Mouse (Mus musculus): ENCODE results near the gene Klhdc7a.

DNA sequence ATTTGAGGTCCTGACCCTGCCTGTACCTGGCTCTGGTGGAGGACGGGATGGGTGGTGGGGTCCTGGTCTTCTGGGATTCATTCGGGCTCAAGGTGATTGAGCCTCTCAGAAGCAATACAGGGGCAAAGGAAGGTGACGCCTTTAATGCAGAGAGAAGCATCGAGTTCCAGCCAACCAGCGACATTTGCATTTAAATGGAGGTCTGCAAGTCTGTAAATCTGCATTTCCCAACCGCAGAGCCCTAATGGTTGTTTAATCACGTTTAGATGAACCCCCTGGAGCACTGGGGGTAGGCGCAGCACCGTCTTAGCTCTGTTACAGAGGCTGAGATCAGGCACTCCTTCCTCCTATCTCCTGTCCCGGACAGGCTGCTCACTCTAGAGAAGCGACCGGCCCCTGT lies 34.2 kb upstream of the Klhdc7a start:
- TF ChIP-seq MXI1 (IDR thresholded peaks at IDR 0.05; ENCODE audit: low read depth, low read length) (no peak), CTCF (IDR thresholded peaks at IDR 0.05 in 2 of 3, conservative IDR thresholded peaks at IDR 0.05 in 1 of 3; ENCODE audit: control insufficient read depth in 1 of 3, insufficient read depth in 1 of 3, low read depth in 2 of 3, low read length in 3 of 3, poor library complexity in 1 of 3, severe bottlenecking in 1 of 3) (no peak), CHD1 (IDR thresholded peaks at IDR 0.05; ENCODE audit: low read depth, low read length) (no peak)

All from MEL (cell line).